Mouse (Mus musculus) CH12.LX (cell line): ENCODE measurements around the gene Mettl13.

ENCODE experiments used
- CHD2 ChIP-seq: IDR thresholded peaks from 2 replicates; pipeline ENCODE4 v1.6.1; 2011; ENCODE audit warnings: low read length, improper control_type of control experiment
- CTCF ChIP-seq, 2 experiments: IDR thresholded peaks in 1 of 2; conservative IDR thresholded peaks in 1 of 2; 2 replicates each; pipeline ENCODE4 v1.5.1; 2011 to 2012; ENCODE audit warnings: low read depth in 2 of 2, low read length in 2 of 2, improper control_type of control experiment in 1 of 2, inconsistent platforms in 1 of 2, mild to moderate bottlenecking in 1 of 2, moderate library complexity in 1 of 2
- IRF4 ChIP-seq: IDR thresholded peaks from 2 replicates; pipeline ENCODE4 v1.6.1; 2014; ENCODE audit warnings: low read depth, mild to moderate bottlenecking, inconsistent platforms, low read length, improper control_type of control experiment
- MEF2A ChIP-seq: IDR thresholded peaks from 2 replicates; pipeline ENCODE4 v1.6.1; 2014; ENCODE audit warnings: low read depth, mild to moderate bottlenecking, inconsistent platforms, low read length, improper control_type of control experiment, borderline replicate concordance
- NELFE ChIP-seq: IDR thresholded peaks from 2 replicates; pipeline ENCODE4 v1.6.1; 2011; ENCODE audit warnings: low read depth, low read length, improper control_type of control experiment
- NRF1 ChIP-seq: IDR thresholded peaks from 2 replicates; pipeline ENCODE4 v1.6.1; 2014; ENCODE audit warnings: low read depth, mild to moderate bottlenecking, inconsistent platforms, low read length, improper control_type of control experiment, moderate library complexity
- POLR2A ChIP-seq: IDR thresholded peaks from 2 replicates; pipeline ENCODE4 v1.6.1; 2011; ENCODE audit warnings: low read depth, mild to moderate bottlenecking, improper control_type of control experiment, low read length
- TCF12 ChIP-seq: IDR thresholded peaks from 2 replicates; pipeline ENCODE4 v1.6.1; 2014; ENCODE audit warnings: low read depth, mild to moderate bottlenecking, inconsistent platforms, low read length, improper control_type of control experiment
- USF2 ChIP-seq: conservative IDR thresholded peaks from 2 replicates; pipeline ENCODE4 v1.6.1; 2011; ENCODE audit warnings: low read depth, low read length, improper control_type of control experiment
- ZKSCAN1 ChIP-seq: IDR thresholded peaks from 2 replicates; pipeline ENCODE4 v1.6.1; 2012; ENCODE audit warnings: low read depth, inconsistent platforms, low read length, improper control_type of control experiment, borderline replicate concordance
- ZMIZ1 ChIP-seq: IDR thresholded peaks from 2 replicates; pipeline ENCODE4 v1.6.1; 2012; ENCODE audit warnings: low read depth, mild to moderate bottlenecking, inconsistent platforms, low read length, improper control_type of control experiment
- ZNF384 ChIP-seq: IDR thresholded peaks from 2 replicates; pipeline ENCODE4 v1.6.1; 2012; ENCODE audit warnings: low read depth, low read length, improper control_type of control experiment, inconsistent platforms

- TF ChIP-seq USF2 (no peak), POLR2A (peak; percentile 92), MEF2A (no peak), CTCF (conservative IDR thresholded peaks at IDR 0.05 in 1 of 2, IDR thresholded peaks at IDR 0.05 in 1 of 2; ENCODE audit: low read depth in 2 of 2, low read length in 2 of 2) (no peak), CHD2 (peak; percentile 63), IRF4 (no peak), ZNF384 (no peak), ZKSCAN1 (no peak), ZMIZ1 (no peak; the same call in 1 of the 2 replicates), TCF12 (0 out of 2 replicates have a peak, but pooled peaks have one; percentile 27), NRF1 (peak; percentile 94), NELFE (peak; percentile 87)
Measured at GRCm38 (mm10) chr1:162548016-162548916, at the start of gene Mettl13.
